In genomic region chr9:102181276-102181675, GRCm38 (mm10) we compare ENCODE assay signal across 13 mouse cellular contexts.
DNase-seq lines count a peak whose midpoint lies in the region; ATAC-seq and TF ChIP-seq lines count a peak whose summit lies in the region.
"Had no signal": no experiment of that assay in that cellular context is flagged by ENCODE, and none has a peak within 500 bp of the region (broad histone marks: within the 10 kb centered on the region; RNA-seq: fewer than 3 reads in every experiment).

No protein-coding gene starts in this region.

- 32% methylated on average over 3 of the region's 3 CpGs for WGBS in kidney, postnatal 0 days
- WGBS in embryonic facial prominence, embryonic 15.5 days: 44% methylated on average over 3 of the region's 3 CpGs
- WGBS in hindbrain, embryonic 15.5 days: 33% methylated on average over 3 of the region's 3 CpGs
- WGBS in neural tube, embryonic 13.5 days: 34% methylated on average over 3 of the region's 3 CpGs
- WGBS in heart, adult 2 months: 53% methylated on average over 3 of the region's 3 CpGs
- WGBS in liver, embryonic 12.5 days (ENCODE audit: insufficient replicate concordance): 40% methylated on average over 3 of the region's 3 CpGs

- TF ChIP-seq POLR2A in heart, adult 2 months (IDR thresholded peaks at IDR 0.05; ENCODE audit: insufficient read depth, low read depth, low read length): no peak

- H3K4me1 ChIP-seq in kidney, postnatal 0 days (replicated peaks; ENCODE audit: insufficient read depth, low read length): no peaks in the 10 kb centered on the region
- H3K4me1 ChIP-seq in embryonic facial prominence, embryonic 15.5 days: peaks cover 19% of the 10 kb centered on the region
- H3K4me1 ChIP-seq in hindbrain, embryonic 15.5 days (replicated peaks): peaks cover 31% of the 10 kb centered on the region
- H3K4me1 ChIP-seq in neural tube, embryonic 13.5 days (replicated peaks): peaks cover 34% of the 10 kb centered on the region
- no peaks in the 10 kb centered on the region for H3K4me1 ChIP-seq in heart, adult 2 months (ENCODE audit: control insufficient read depth, insufficient read depth, low read length)
- no peaks in the 10 kb centered on the region for H3K4me1 ChIP-seq in liver, embryonic 12.5 days

- H3K4me2 ChIP-seq in kidney, postnatal 0 days (ENCODE audit: low read length): no peak overlapping the region
- H3K4me2 ChIP-seq in embryonic facial prominence, embryonic 15.5 days (replicated peaks): no peak overlapping the region
- no peak overlapping the region for H3K4me2 ChIP-seq in hindbrain, embryonic 15.5 days
- H3K4me2 ChIP-seq in neural tube, embryonic 13.5 days: no peak overlapping the region
- H3K4me2 ChIP-seq in liver, embryonic 12.5 days: no peak overlapping the region
- H3K4me2 ChIP-seq: limb, embryonic 13.5 days; lung, embryonic 14.5 days had no signal

- DNase-seq in kidney, postnatal 0 days (ENCODE audit: low spot score): no peak
- DNase-seq in kidney, postnatal 4 days: no peak
- DNase-seq in urinary bladder, adult 18-20 months (ENCODE audit: low spot score in 2 of 2): no peak
- no peak for DNase-seq in heart, adult 2 months
- DNase-seq: heart, adult 11 months; heart, postnatal 14 days; kidney, adult 8-10 months; lung, embryonic 14.5 days had no signal

- intact Hi-C loops in heart, adult 2 months (cut with DNase I): no loop called here

- 0 out of 2 replicates have a peak, but pooled peaks have one; percentile 36 for ATAC-seq in kidney, postnatal 0 days (replicated peaks; ENCODE audit: low FRiP score, low read depth)
- ATAC-seq in embryonic facial prominence, embryonic 15.5 days (ENCODE audit: insufficient number of reproducible peaks, low FRiP score, low TSS enrichment, low read depth): no peak
- peak; percentile 65 for ATAC-seq in hindbrain, embryonic 15.5 days (ENCODE audit: low FRiP score, low read depth)
- peak; percentile 65; the same call in 1 of the 2 replicates for ATAC-seq in neural tube, embryonic 13.5 days (ENCODE audit: low read depth)
- no peak for ATAC-seq in liver, embryonic 12.5 days

- H3K79me2 ChIP-seq in heart, adult 2 months (replicated peaks; ENCODE audit: control insufficient read depth, insufficient read depth, low read length): no peaks in the 10 kb centered on the region

- no peak for TF ChIP-seq CTCF in kidney, postnatal 0 days (IDR thresholded peaks at IDR 0.05; ENCODE audit: low read depth)
- no peak for TF ChIP-seq CTCF in heart, adult 2 months (IDR thresholded peaks at IDR 0.05)

- no peak for TF ChIP-seq EP300 in heart, adult 2 months (IDR thresholded peaks at IDR 0.05; ENCODE audit: insufficient read depth, low read depth, low read length)

- no peak overlapping the region for H3K4me3 ChIP-seq in kidney, postnatal 0 days (replicated peaks; ENCODE audit: low read depth, low read length)
- no peak overlapping the region for H3K4me3 ChIP-seq in embryonic facial prominence, embryonic 15.5 days (replicated peaks)
- no peak overlapping the region for H3K4me3 ChIP-seq in hindbrain, embryonic 15.5 days
- H3K4me3 ChIP-seq in neural tube, embryonic 13.5 days: no peak overlapping the region
- no peak overlapping the region for H3K4me3 ChIP-seq in heart, adult 2 months
- H3K4me3 ChIP-seq in liver, embryonic 12.5 days: no peak overlapping the region
- H3K4me3 ChIP-seq: limb, embryonic 13.5 days had no signal

- no peaks in the 10 kb centered on the region for H3K36me3 ChIP-seq in kidney, postnatal 0 days (ENCODE audit: insufficient read depth, low read length)
- H3K36me3 ChIP-seq in embryonic facial prominence, embryonic 15.5 days: no peaks in the 10 kb centered on the region
- no peaks in the 10 kb centered on the region for H3K36me3 ChIP-seq in hindbrain, embryonic 15.5 days
- H3K36me3 ChIP-seq in neural tube, embryonic 13.5 days: no peaks in the 10 kb centered on the region
- no peaks in the 10 kb centered on the region for H3K36me3 ChIP-seq in heart, adult 2 months (ENCODE audit: control insufficient read depth, insufficient read depth, low read length)
- no peaks in the 10 kb centered on the region for H3K36me3 ChIP-seq in liver, embryonic 12.5 days
- H3K36me3 ChIP-seq: limb, embryonic 13.5 days had no signal

- H3K27me3 ChIP-seq in kidney, postnatal 0 days (ENCODE audit: insufficient read depth, low read length): 0 out of 2 replicates have a peak, but pooled peaks cover 2% of the 10 kb centered on the region
- H3K27me3 ChIP-seq in embryonic facial prominence, embryonic 15.5 days: no peaks in the 10 kb centered on the region
- no peaks in the 10 kb centered on the region for H3K27me3 ChIP-seq in hindbrain, embryonic 15.5 days
- H3K27me3 ChIP-seq in neural tube, embryonic 13.5 days: peaks cover 49% of the 10 kb centered on the region
- H3K27me3 ChIP-seq in heart, adult 2 months (ENCODE audit: control insufficient read depth, insufficient read depth, low read length): no peaks in the 10 kb centered on the region
- H3K27me3 ChIP-seq in liver, embryonic 12.5 days (replicated peaks): no peaks in the 10 kb centered on the region
- H3K27me3 ChIP-seq: limb, embryonic 13.5 days had no signal

- H3K27ac ChIP-seq in kidney, postnatal 0 days: no peak overlapping the region
- H3K27ac ChIP-seq in embryonic facial prominence, embryonic 15.5 days (replicated peaks): peak overlapping the region; percentile 51; the same call in 1 of the 2 replicates
- H3K27ac ChIP-seq in hindbrain, embryonic 15.5 days (replicated peaks): 0 out of 2 replicates have a peak overlapping the region, but pooled peaks have one; percentile 45
- peak overlapping the region; percentile 29; the same call in 1 of the 2 replicates for H3K27ac ChIP-seq in neural tube, embryonic 13.5 days (replicated peaks)
- H3K27ac ChIP-seq in heart, adult 2 months: no peak overlapping the region
- H3K27ac ChIP-seq in liver, embryonic 12.5 days: no peak overlapping the region
- H3K27ac ChIP-seq: limb, embryonic 13.5 days had no signal

- no peaks in the 10 kb centered on the region for H3K9me3 ChIP-seq in kidney, postnatal 0 days (replicated peaks; ENCODE audit: low read length)
- H3K9me3 ChIP-seq in embryonic facial prominence, embryonic 15.5 days (replicated peaks): no peaks in the 10 kb centered on the region
- H3K9me3 ChIP-seq in hindbrain, embryonic 15.5 days: no peaks in the 10 kb centered on the region
- H3K9me3 ChIP-seq in neural tube, embryonic 13.5 days: no peaks in the 10 kb centered on the region
- no peaks in the 10 kb centered on the region for H3K9me3 ChIP-seq in liver, embryonic 12.5 days (replicated peaks)
- H3K9me3 ChIP-seq: limb, embryonic 13.5 days had no signal

- H3K9ac ChIP-seq in kidney, postnatal 0 days (ENCODE audit: low read depth, low read length): no peak overlapping the region
- H3K9ac ChIP-seq in embryonic facial prominence, embryonic 15.5 days: no peak overlapping the region
- no peak overlapping the region for H3K9ac ChIP-seq in hindbrain, embryonic 15.5 days
- no peak overlapping the region for H3K9ac ChIP-seq in neural tube, embryonic 13.5 days
- no peak overlapping the region for H3K9ac ChIP-seq in heart, adult 2 months (ENCODE audit: low read depth, low read length)
- no peak overlapping the region for H3K9ac ChIP-seq in liver, embryonic 12.5 days
- H3K9ac ChIP-seq: limb, embryonic 13.5 days; lung, embryonic 14.5 days had no signal

Comparison
In these comparisons a context has a peak if more than half of its experiments do, and no peak if none do; other contexts are left out.
1. ATAC-seq: peak in kidney, postnatal 0 days (single experiment), hindbrain, embryonic 15.5 days (single experiment) and neural tube, embryonic 13.5 days (single experiment); none in embryonic facial prominence, embryonic 15.5 days (single experiment) and liver, embryonic 12.5 days (single experiment).
2. H3K27ac ChIP-seq: peak in embryonic facial prominence, embryonic 15.5 days (single experiment), hindbrain, embryonic 15.5 days (single experiment) and neural tube, embryonic 13.5 days (single experiment); none in kidney, postnatal 0 days (single experiment), heart, adult 2 months (single experiment) and liver, embryonic 12.5 days (single experiment).